Mouse (Mus musculus) frontal cortex, postnatal 14 days (tissue): Measurements from ENCODE around the gene Ropn1.
"Not testable (repeated sequence)": the region's sequence is repeated elsewhere in the genome, so short reads cannot be mapped to it uniquely, and the experiment has no call there.

Experiments
- DNase-seq, 2 experiments: peaks; one replicate each; pipeline ENCODE4 v3.0.0; 2022; ENCODE audit warnings: low spot score in 2 of 2

Gene Ropn1

DNA sequence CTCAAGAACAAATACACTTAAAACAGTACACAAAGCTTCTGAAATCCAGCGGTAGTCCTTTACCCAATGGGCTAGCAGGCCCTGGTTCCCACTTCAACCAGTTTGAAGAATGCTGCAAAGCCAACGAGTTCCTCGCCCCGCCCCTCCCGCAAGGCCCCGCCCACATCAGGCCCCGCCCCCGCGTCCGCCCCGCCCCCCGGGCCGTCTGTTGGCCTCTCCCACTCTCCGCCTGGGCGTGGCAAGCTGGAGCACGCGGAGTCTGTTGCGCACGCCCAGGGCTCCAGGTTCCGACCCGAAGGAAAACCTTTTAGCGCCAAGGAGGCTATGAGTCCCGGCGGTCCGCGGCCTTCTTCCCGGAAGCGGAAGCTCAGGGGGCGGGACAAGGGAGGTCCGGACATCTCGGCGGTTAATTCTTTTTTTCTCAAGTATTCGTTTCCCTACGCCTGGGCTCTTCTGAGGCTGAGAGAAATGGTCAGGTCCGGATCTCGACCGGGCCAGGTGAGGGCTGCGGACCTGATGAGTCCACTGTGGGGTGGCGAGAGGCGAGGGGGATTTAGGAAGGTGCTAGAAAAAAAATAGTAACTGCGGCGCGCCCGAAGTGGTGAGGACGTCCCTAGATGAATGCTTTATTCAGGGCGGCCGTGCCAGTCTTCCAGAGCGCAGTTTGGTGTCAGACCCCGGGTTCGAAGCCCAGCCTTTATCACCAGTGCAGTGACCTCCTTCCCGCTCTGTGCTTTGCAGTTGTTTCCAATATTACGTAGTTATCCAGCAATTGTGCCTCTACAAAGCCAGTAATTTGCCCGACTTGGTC lies 40.8 kb downstream of the Ropn1 start, which contains the start of gene Ccdc14:
Gene Ccdc14 (plus strand): TSS at position 283 of the 811 bp plus-strand sequence.
- peak; percentile 67 to 69 for DNase-seq

DNA sequence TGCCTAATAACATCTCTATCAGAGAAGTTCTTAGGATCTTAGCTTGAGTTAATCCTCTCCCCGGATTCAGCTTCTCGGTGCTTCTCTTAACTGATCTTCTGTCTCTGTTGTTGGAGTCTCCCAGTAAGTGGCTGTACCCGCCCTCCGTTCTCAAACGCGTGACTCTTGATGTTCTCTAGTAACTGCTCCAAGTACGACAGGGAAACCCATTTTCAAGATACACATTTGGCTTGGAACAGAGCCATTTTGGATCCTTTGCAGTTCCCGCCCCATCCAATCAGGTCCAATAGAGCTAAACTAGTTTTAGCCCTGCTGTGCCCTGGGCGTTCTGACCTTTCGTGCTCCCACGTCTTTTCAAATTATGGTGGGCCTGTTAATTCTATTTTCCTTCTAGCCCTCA lies 41.4 kb downstream of the Ropn1 start:
- DNase-seq, result no peak

DNA sequence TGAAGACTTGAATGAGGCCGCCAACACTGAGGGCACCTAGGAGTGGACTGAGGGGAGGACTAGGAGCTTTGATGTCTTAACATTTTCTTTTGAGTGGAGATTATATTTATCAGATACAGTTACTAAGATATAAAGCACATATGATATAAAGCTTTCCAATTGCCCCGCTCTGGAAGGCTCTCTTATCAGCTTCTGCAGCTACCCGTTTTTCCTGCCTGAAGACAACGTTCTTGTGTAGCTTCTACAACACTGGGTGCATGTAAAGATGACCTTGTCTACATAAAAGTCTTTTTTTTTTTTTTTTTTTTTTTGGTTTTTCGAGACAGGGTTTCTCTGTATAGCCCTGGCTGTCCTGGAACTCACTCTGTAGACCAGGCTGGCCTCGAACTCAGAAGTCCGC lies 44.8 kb downstream of the Ropn1 start:
- no peak for DNase-seq

DNA sequence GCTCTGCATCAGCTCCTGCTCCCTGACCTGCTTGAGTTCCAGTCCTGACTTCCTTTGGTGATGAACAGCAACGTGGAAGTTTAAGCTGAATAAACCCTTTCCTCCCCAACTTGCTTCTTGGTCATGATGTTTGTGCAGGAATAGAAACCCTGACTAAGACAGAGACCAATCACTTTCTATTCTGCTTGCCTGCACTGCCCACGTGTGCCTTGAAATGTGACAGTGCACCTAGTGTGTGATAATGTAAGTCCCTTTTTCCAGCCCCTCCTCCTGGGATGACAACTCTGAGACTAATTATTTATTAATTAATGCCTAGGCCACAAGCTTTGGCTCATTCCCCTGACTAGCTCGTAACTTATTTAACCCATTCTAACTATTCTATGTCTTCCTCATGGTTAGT lies 49.0 kb downstream of the Ropn1 start:
- DNase-seq, result not testable (repeated sequence)

DNA sequence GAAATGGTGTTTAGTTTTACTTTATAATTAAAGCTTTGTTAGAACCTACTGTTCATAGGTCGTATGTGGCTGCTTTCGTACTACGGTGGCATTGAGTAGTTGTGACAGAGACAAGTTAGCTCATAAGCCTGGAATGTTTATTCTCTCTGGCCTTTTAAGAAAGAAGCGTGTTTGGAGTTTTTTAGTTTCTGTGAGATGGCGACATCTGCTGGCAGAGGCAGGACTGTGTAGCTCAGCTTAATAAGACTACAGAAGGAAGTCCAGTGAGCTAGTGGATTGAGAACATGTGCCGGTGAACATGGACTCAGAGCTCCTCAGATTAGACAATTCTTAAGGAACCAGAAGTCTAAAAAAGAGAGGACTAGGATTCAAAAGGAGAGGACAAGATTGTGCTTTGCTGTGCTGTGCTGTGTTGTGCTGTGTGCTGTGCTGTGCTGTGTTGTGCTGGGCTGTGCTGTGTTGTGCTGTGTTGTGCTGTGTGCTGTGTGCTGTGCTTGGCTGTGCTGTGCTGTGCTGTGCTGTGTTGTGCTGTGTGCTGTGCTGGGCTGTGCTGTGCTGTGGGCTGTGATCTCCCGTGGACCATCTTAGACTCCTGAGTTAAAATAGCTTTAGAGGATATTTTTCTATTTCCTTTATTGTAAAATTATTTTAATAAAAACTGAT lies 50.6 kb downstream of the Ropn1 start:
- peak; percentile 58 to 74 for DNase-seq

DNA sequence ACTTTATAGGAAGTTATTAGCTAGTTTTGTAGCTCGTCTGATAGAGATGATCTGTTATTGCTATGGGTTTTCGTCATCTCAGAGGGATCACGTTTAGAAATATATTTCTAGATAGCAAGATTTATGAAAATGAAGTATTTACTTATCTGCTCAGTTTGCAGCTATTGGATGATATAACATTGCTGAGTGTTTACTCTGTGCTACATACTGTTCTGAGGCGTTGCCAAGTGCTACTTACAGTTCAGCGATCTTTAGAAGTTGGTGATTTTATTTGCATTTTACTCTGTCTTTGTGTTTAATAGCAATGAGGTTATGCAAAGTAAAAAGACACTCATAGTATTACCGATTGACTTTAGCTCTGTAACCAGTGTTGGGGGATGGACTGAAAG lies 51.1 kb downstream of the Ropn1 start:
- DNase-seq, result no peak

DNA sequence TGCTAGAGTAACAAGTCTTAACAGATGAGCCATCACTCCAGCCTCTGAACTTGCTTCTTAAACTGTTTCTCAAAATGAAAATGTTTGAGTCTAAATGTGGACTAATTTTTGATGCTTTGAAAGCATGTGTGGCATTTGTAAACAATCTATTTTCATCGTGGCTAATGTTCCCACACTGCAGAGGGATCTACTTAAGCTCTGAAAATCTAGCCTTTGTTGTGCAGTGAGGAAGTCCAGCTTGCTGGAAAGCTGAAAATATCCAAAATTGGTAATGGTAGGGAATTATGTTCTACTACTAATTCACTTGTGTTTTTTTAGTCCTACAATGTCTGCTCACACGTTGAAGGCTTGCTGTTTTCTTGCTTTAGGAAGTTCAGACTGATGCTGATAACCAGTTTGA lies 56.3 kb downstream of the Ropn1 start:
- no peak for DNase-seq

DNA sequence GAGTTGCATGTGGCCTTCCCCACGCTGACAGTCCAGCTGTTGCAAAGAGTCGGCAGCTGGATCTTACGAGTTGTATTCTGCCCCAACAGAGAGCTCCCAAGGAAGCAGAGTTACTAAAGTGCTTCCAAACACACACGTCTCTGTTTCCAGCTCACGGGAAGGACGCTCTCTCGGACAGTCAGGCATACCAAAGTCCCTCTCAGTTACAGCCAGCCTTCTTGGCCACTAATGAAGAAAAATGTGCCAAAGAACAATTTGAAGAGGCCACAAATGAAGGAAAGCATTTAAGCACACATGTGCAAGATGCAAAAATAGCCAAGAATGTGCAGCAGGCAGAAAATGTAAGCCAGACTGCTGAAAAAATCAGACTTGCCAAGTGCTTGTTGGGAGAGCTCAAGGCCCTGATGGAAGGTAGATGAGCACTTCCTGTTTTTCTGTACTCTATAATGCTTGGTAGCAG lies 56.8 kb downstream of the Ropn1 start:
- no peak for DNase-seq

DNA sequence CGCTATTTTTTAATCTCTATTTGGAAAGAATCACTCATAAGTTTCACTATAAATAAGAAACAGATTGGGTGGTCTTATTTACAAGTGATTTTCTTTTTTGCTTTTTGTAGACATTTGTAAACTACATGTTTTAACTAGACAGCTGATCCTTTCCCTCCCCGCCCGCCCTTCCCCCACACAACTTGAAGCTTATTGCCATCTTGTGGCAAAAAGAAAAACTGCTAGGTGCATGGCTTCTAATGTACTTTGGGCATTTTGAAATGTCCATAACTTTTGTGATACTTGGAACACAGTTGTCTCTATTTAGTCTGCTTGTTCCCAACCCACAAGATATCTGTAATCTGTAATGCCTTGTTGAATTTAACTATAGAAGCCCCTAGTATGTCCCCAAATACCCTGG lies 61.8 kb downstream of the Ropn1 start:
- no peak for DNase-seq

DNA sequence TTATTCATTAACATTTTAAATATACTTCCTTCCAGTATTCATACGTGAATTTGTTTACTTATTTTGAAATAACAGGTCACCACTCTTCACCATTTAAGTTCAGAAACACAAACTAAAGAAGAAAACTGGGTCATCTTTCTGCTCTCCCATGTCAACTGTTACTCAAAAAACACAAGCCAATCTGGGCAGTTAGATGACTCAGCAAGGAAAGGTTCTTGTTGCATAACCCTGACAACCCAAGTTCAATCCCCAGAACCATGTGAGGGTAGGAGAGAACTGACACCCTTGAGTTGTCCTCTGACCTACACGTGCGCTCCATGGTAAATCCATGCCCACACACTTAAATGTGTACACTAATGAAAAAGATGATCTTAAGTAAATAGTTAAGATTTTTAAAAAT lies 75.4 kb downstream of the Ropn1 start:
- DNase-seq, result no peak
